Mouse (Mus musculus): ENCODE measurements at regions not wholly inside any gene's neighbourhood (a gene's known extent, or its start where the extent isn't known, plus 50 kb on each side); places are given as distances from the start of the nearest gene placed in this dataset.
"Not testable (repeated sequence)": the region's sequence is repeated elsewhere in the genome, so short reads cannot be mapped to it uniquely, and the experiment has no call there.

DNA sequence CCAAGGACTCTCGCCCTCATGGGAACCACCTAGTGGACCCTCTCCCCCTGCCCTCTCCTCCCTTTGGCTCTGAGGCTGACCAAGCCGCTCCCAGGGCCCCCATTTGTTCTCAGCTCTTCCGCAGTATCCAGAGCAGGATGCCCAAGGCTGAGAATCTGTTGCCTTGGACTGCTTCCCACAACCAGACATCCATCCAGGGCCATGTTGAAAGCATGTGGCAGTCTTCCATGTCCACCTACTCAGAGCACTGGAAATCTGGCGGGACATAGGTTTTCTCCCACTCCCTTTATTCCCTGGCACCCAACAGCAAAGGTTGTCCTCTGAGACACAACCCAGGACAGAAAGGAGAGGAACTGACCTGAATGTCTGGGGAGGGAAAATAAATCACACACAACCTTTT is 285.4 kb downstream of the Phf3 start:
- H3K4me1 ChIP-seq (replicated peaks; ENCODE audit: control insufficient read depth, insufficient read depth, low read length) = no peaks in the 10 kb centered on the region
- WGBS = 64% methylated on average over 4 of the region's 4 CpGs
- no peak for ATAC-seq (ENCODE audit: low read depth)
- H3K27me3 ChIP-seq (ENCODE audit: control insufficient read depth, insufficient read depth, low read depth, low read length) = no peaks in the 10 kb centered on the region
- H3K4me2 ChIP-seq (ENCODE audit: low read depth, low read length) = no peak overlapping the region
- no peak overlapping the region for H3K4me3 ChIP-seq (ENCODE audit: low read length)
- H3K9me3 ChIP-seq (ENCODE audit: control insufficient read depth, low read length) = no peaks in the 10 kb centered on the region
- no peak overlapping the region for H3K9ac ChIP-seq (ENCODE audit: low read length)
- H3K27ac ChIP-seq (ENCODE audit: low read length) = no peak overlapping the region
- no peaks in the 10 kb centered on the region for H3K36me3 ChIP-seq (ENCODE audit: control insufficient read depth, insufficient read depth, low read length)

DNA sequence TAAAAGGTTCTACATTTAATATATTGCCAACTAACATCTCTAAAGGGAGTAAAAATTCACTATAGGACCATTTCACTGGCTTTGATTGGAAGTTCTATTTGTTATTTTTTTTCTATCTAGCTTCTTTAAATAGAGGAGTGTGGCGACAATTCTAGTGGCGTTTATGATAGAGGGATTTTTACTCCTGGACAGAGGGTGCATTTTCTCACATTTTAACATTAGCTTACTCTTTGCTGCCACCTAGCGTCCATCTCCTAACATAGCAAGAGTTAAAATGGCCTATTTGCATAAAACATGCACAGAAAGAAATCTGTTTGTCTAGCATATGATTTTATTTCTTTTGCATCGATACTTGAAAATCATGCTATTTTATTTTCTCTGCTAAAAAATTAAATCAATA is 288.9 kb downstream of the Phf3 start:
- H3K36me3 ChIP-seq (ENCODE audit: control insufficient read depth, insufficient read depth, low read length) = no peaks in the 10 kb centered on the region
- WGBS = 3% methylated on average over 4 of the region's 4 CpGs
- H3K27me3 ChIP-seq (ENCODE audit: control insufficient read depth, insufficient read depth, low read depth, low read length) = no peaks in the 10 kb centered on the region
- H3K4me1 ChIP-seq (replicated peaks; ENCODE audit: control insufficient read depth, insufficient read depth, low read length) = no peaks in the 10 kb centered on the region
- H3K27ac ChIP-seq (ENCODE audit: low read length) = no peak overlapping the region
- H3K4me2 ChIP-seq (ENCODE audit: low read depth, low read length) = no peak overlapping the region
- no peak overlapping the region for H3K4me3 ChIP-seq (ENCODE audit: low read length)
- no peak overlapping the region for H3K9ac ChIP-seq (ENCODE audit: low read length)
- H3K9me3 ChIP-seq (ENCODE audit: control insufficient read depth, low read length) = no peaks in the 10 kb centered on the region
- no peak for ATAC-seq (ENCODE audit: low read depth)

DNA sequence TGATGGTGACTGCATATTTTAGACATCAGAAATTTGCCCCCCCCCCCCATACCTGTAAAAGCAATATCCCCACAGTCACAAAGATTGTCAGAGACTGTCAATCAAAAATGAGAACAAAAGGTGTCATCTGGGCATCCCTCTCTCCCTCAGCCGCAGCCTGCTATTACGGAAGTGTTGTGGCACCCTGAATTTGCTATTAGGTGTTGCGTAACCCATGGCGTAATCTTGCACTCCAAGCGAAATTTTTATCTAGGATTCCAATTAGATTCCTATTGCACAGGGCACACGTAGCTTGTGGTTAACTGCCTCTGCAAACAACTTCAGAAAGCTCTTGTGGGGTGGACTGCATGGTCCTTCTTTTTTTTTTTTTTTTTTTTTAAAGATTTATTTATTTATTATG is 289.9 kb downstream of the Phf3 start:
- Histone ChIP-seq H3K27me3 (ENCODE audit: control insufficient read depth, insufficient read depth, low read depth, low read length) (no peaks in the 10 kb centered on the region), H3K4me3 (ENCODE audit: low read length) (no peak overlapping the region), H3K4me2 (ENCODE audit: low read depth, low read length) (no peak overlapping the region), H3K9me3 (ENCODE audit: control insufficient read depth, low read length) (no peaks in the 10 kb centered on the region), H3K36me3 (ENCODE audit: control insufficient read depth, insufficient read depth, low read length) (no peaks in the 10 kb centered on the region), H3K9ac (ENCODE audit: low read length) (no peak overlapping the region), H3K4me1 (replicated peaks; ENCODE audit: control insufficient read depth, insufficient read depth, low read length) (no peaks in the 10 kb centered on the region), H3K27ac (ENCODE audit: low read length) (no peak overlapping the region)
- WGBS = 69% methylated on average over 6 of the region's 6 CpGs
- ATAC-seq (ENCODE audit: low read depth) = no peak

- no peak overlapping the region for H3K4me2 ChIP-seq (ENCODE audit: low read depth, low read length)
- no peak overlapping the region for H3K27ac ChIP-seq (ENCODE audit: low read length)
- no peaks in the 10 kb centered on the region for H3K9me3 ChIP-seq (ENCODE audit: control insufficient read depth, low read length)
- no peaks in the 10 kb centered on the region for H3K4me1 ChIP-seq (replicated peaks; ENCODE audit: control insufficient read depth, insufficient read depth, low read length)
- no peaks in the 10 kb centered on the region for H3K36me3 ChIP-seq (ENCODE audit: control insufficient read depth, insufficient read depth, low read length)
- no peak for ATAC-seq (ENCODE audit: low read depth)
- no peaks in the 10 kb centered on the region for H3K27me3 ChIP-seq (ENCODE audit: control insufficient read depth, insufficient read depth, low read depth, low read length)
- H3K4me3 ChIP-seq (ENCODE audit: low read length) = no peak overlapping the region
- H3K9ac ChIP-seq (ENCODE audit: low read length) = no peak overlapping the region
- 81% methylated on average over 6 of the region's 6 CpGs for WGBS
Observed at GRCm38 (mm10) chr1:30564757-30565156, 309.0 kb downstream of the Phf3 start.

- not testable (repeated sequence) for H3K4me2 ChIP-seq (ENCODE audit: low read depth, low read length); ATAC-seq (ENCODE audit: low read depth); H3K36me3 ChIP-seq (ENCODE audit: control insufficient read depth, insufficient read depth, low read length); H3K9me3 ChIP-seq (ENCODE audit: control insufficient read depth, low read length); H3K4me1 ChIP-seq (replicated peaks; ENCODE audit: control insufficient read depth, insufficient read depth, low read length); H3K27me3 ChIP-seq (ENCODE audit: control insufficient read depth, insufficient read depth, low read depth, low read length); H3K27ac ChIP-seq (ENCODE audit: low read length); H3K9ac ChIP-seq (ENCODE audit: low read length); H3K4me3 ChIP-seq (ENCODE audit: low read length)
- WGBS = 46% methylated on average over 4 of the region's 4 CpGs
Observed at GRCm38 (mm10) chr1:30548761-30549160, 325.0 kb downstream of the Phf3 start.

DNA sequence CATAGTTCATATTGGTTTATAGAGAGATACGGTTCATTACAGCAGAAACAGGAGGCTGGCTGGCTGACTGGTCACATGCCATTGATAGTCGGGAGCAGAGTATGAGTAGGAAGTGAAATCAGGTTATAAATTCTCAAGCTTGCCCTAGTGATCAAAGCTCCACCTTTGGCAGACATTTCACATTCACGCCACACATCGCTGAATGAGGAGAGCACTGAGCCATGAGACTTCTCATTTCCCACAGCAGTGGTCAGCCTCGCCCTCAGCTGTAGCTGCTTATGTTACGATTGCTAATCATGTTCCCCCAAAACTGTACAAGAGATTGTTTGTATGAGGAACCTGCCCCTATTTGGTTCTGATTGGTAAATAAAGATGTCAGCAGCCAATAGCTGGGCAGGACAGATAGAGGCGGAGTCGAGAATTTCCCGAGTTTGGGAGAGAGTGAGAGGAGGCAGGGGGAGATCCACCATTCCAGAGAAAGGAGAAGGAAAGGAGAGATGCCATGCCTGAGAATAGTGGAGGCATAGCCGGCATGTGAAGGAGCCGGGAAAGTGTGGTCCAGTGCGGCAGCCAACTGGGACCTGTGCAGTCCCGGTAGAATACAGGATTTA is 333.5 kb downstream of the Phf3 start:
- H3K9me3 ChIP-seq (ENCODE audit: control insufficient read depth, low read length) = no peaks in the 10 kb centered on the region
- no peak overlapping the region for H3K4me2 ChIP-seq (ENCODE audit: low read depth, low read length)
- no peaks in the 10 kb centered on the region for H3K4me1 ChIP-seq (replicated peaks; ENCODE audit: control insufficient read depth, insufficient read depth, low read length)
- no peaks in the 10 kb centered on the region for H3K36me3 ChIP-seq (ENCODE audit: control insufficient read depth, insufficient read depth, low read length)
- no peak for ATAC-seq (ENCODE audit: low read depth)
- H3K27ac ChIP-seq (ENCODE audit: low read length) = no peak overlapping the region
- no peaks in the 10 kb centered on the region for H3K27me3 ChIP-seq (ENCODE audit: control insufficient read depth, insufficient read depth, low read depth, low read length)
- WGBS = 83% methylated on average over 13 of the region's 13 CpGs
- H3K9ac ChIP-seq (ENCODE audit: low read length) = no peak overlapping the region
- no peak overlapping the region for H3K4me3 ChIP-seq (ENCODE audit: low read length)

DNA sequence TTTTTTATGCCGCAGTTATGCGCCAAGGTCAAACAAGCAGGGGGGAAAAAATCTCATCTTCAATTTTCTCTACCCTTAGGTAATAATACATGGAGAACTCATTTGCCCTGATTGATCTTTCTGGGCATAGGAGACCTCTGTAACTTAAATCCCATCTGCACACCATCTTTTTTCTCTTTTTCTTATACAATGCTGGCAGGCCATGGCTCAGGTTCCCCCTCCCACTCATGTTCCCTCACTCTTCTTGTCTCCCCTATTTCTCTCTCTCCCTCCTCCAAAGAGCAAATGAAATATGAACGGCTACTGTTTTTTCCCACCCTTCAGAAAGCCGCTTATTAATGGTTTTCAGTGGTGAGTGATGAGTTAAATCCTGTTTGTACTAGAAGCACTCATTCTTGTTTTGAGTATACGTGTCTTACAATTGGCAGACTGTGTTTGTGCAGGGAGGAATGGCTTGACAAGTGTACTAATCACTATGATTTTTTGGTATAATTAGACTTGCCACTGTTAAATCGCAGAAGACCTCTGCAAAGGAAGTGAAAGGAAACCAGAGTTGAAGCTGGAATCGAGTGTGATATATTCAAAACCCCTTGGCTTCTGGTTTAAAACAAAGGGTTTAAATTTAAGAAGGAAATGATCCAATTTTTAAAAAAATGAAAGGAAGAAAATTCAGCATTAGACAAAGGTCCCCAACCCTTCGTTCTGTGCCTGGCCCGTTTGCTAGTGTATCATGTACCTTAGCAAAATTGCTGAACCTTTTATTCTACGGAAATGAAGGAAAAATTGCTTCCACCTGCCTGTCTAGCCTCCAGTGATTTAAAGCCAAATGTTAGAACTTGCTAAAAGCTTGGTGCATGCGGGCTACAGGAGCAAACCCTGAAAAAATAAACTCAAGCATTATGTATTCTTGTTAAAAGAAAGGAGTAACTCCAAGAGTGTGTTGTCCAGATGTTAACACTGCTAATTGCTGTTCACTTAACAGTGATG is 336.4 kb downstream of the Phf3 start:
- Histone ChIP-seq H3K4me3 (ENCODE audit: low read length) (no peak overlapping the region), H3K9me3 (ENCODE audit: control insufficient read depth, low read length) (no peaks in the 10 kb centered on the region), H3K4me2 (ENCODE audit: low read depth, low read length) (no peak overlapping the region), H3K27ac (ENCODE audit: low read length) (no peak overlapping the region), H3K9ac (ENCODE audit: low read length) (no peak overlapping the region), H3K36me3 (ENCODE audit: control insufficient read depth, insufficient read depth, low read length) (no peaks in the 10 kb centered on the region), H3K4me1 (replicated peaks; ENCODE audit: control insufficient read depth, insufficient read depth, low read length) (no peaks in the 10 kb centered on the region), H3K27me3 (ENCODE audit: control insufficient read depth, insufficient read depth, low read depth, low read length) (no peaks in the 10 kb centered on the region)
- WGBS = 57% methylated on average over 11 of the region's 11 CpGs
- no peak for ATAC-seq (ENCODE audit: low read depth)

GRCm38 (mm10) chr1:30517348-30517747 is 356.4 kb downstream of the Phf3 start:
- Histone ChIP-seq H3K4me1 (replicated peaks; ENCODE audit: control insufficient read depth, insufficient read depth, low read length) (no peaks in the 10 kb centered on the region), H3K4me2 (ENCODE audit: low read depth, low read length) (no peak overlapping the region), H3K9me3 (ENCODE audit: control insufficient read depth, low read length) (no peaks in the 10 kb centered on the region), H3K27ac (ENCODE audit: low read length) (no peak overlapping the region), H3K4me3 (ENCODE audit: low read length) (no peak overlapping the region), H3K27me3 (ENCODE audit: control insufficient read depth, insufficient read depth, low read depth, low read length) (no peaks in the 10 kb centered on the region), H3K9ac (ENCODE audit: low read length) (no peak overlapping the region), H3K36me3 (ENCODE audit: control insufficient read depth, insufficient read depth, low read length) (no peaks in the 10 kb centered on the region)
- 51% methylated on average over 3 of the region's 3 CpGs for WGBS
- no peak for ATAC-seq (ENCODE audit: low read depth)

DNA sequence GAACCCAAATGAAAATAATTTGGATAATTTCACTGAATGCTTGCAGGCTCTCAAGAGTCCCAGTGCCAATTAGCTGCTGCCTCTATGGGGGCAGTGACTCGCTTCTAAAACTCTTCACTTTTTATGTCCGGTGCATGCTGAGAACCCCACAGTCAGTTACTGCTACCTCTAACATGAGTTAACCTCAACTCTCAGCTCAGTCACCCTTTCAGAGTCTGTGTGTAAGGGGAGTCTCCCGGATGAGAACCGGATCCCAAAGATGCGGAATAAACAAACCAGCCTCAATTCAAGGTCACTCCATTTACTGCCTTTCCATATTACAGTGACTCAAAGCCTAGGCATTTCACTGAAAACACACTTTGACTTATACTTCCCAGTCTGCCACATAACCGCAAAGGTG is 357.9 kb downstream of the Phf3 start:
- no peak for ATAC-seq (ENCODE audit: low read depth)
- no peak overlapping the region for H3K4me3 ChIP-seq (ENCODE audit: low read length)
- no peak overlapping the region for H3K27ac ChIP-seq (ENCODE audit: low read length)
- no peaks in the 10 kb centered on the region for H3K9me3 ChIP-seq (ENCODE audit: control insufficient read depth, low read length)
- H3K9ac ChIP-seq (ENCODE audit: low read length) = no peak overlapping the region
- H3K4me1 ChIP-seq (replicated peaks; ENCODE audit: control insufficient read depth, insufficient read depth, low read length) = no peaks in the 10 kb centered on the region
- no peak overlapping the region for H3K4me2 ChIP-seq (ENCODE audit: low read depth, low read length)
- no peaks in the 10 kb centered on the region for H3K36me3 ChIP-seq (ENCODE audit: control insufficient read depth, insufficient read depth, low read length)
- 86% methylated on average over 6 of the region's 6 CpGs for WGBS
- H3K27me3 ChIP-seq (ENCODE audit: control insufficient read depth, insufficient read depth, low read depth, low read length) = no peaks in the 10 kb centered on the region

Measured in lung, embryonic 16.5 days (tissue).